Mouse (Mus musculus) hindbrain, embryonic 13.5 days (tissue): ENCODE results near the gene Nrg3. TPM values are rescaled to one million over a fixed set of nuclear protein-coding genes. Genes with fewer than 3 reads are reported as not detected.
A peak's percentile ranks its signal among the peaks of the same experiment; 100 is the strongest.

Source experiments
- ATAC-seq: fragments of 200-750 bp; cut with Nextera tagmentation; 2 replicates; pipeline ENCODE4 v1.8.0; 2017; ENCODE audit warnings: moderate TSS enrichment; ENCODE audit not compliant: low FRiP score
- H3K27ac ChIP-seq: fragments of 300-500 bp; sonication (generic); 2 replicates; pipeline ENCODE4 v1.5.1; 2015; ENCODE audit warnings: inconsistent platforms, mild to moderate bottlenecking, moderate library complexity
- H3K27me3 ChIP-seq: fragments of 300-500 bp; sonication (generic); 2 replicates; pipeline ENCODE4 v1.6.1; 2015; ENCODE audit warnings: mild to moderate bottlenecking, inconsistent platforms
- H3K36me3 ChIP-seq: fragments of 300-500 bp; sonication (generic); 2 replicates; pipeline ENCODE4 v1.6.1; 2015; ENCODE audit warnings: mild to moderate bottlenecking, inconsistent platforms
- H3K4me1 ChIP-seq: fragments of 300-500 bp; sonication (generic); replicated peaks from 2 replicates; pipeline ENCODE4 v1.6.1; 2015; ENCODE audit warnings: inconsistent platforms
- H3K4me2 ChIP-seq: fragments of 300-500 bp; sonication (generic); 2 replicates; pipeline ENCODE4 v1.6.1; 2015; ENCODE audit warnings: inconsistent platforms, mild to moderate bottlenecking, moderate library complexity
- H3K4me3 ChIP-seq: fragments of 300-500 bp; sonication (generic); 2 replicates; pipeline ENCODE4 v1.5.1; 2015; ENCODE audit warnings: mild to moderate bottlenecking, inconsistent platforms
- H3K9ac ChIP-seq: fragments of 300-500 bp; sonication (generic); 2 replicates; pipeline ENCODE4 v1.6.1; 2015; ENCODE audit warnings: mild to moderate bottlenecking, inconsistent platforms
- H3K9me3 ChIP-seq: fragments of 300-500 bp; sonication (generic); 2 replicates; pipeline ENCODE4 v1.6.1; 2016; ENCODE audit warnings: inconsistent platforms
- WGBS: fragments of 180-500 bp; shearing (Covaris S2); methylation state at CpG from one replicate; pipeline ENCODE4 v1.1.7; 2015; 5-methylcytosine and 5-hydroxymethylcytosine counted together
- polyA plus RNA-seq: library from polyadenylated mRNA; unstranded; fragments of >200 nt; fragmentation: Nextera tagmentation; extraction: Ambion mirVana; gene quantifications from 2 replicates; pipeline ENCODE4 v1.2.1, GENCODE M21; 2015

Nrg3 gene
- polyA plus RNA-seq, 1 experiment from 2014 or later: 8.1 TPM

DNA sequence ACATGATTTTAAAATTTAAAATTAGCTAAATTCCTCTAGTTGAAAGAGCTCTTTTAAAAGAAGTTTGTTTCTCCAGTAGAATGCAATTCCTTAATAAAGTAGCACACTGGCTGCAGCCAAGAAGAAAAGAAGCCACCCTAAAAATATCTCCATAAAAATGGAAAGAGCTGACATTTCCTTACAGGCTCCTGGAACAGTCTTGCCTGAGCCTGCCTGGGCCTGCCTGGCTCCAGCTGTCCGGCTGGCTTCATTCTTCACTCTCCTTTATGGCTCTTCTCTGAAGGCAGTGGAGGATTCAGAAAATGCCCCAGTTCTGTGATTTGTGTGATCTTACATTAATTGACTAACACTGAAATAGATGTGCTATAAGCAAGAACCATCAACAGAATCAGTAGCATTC lies 433.8 kb downstream of the Nrg3 start:
- H3K36me3 ChIP-seq: no peaks in the 10 kb centered on the region
- H3K9me3 ChIP-seq: no peaks in the 10 kb centered on the region
- H3K9ac ChIP-seq: no peak overlapping the region
- no peak overlapping the region for H3K27ac ChIP-seq
- no peak overlapping the region for H3K4me2 ChIP-seq
- 81% methylated on average over 1 of the region's 1 CpGs for WGBS
- no peaks in the 10 kb centered on the region for H3K27me3 ChIP-seq
- H3K4me1 ChIP-seq: peaks cover 4% of the 10 kb centered on the region; the same call in 1 of the 2 replicates
- no peak for ATAC-seq
- H3K4me3 ChIP-seq: no peak overlapping the region

DNA sequence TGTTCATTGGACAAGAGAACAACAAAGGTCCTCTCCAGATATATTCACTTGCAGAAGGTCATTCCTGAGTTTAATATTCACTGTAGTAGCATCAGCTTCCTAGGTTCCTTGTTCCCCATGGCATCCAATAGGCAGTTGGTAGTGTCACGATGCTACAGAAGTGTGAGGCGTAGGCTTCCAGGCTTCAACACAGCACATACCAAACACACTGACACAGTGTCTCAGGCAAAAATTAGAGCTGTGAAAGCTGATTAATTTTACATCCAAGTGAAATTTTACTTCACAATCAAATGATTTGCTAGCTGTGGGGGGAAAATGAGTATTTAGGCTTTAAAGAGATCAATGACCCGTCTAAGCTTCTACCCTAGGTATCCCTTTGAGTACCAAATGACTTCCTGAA lies 438.4 kb downstream of the Nrg3 start:
- no peaks in the 10 kb centered on the region for H3K36me3 ChIP-seq
- H3K4me2 ChIP-seq: no peak overlapping the region
- no peaks in the 10 kb centered on the region for H3K27me3 ChIP-seq
- no peaks in the 10 kb centered on the region for H3K4me1 ChIP-seq
- ATAC-seq: no peak
- H3K9ac ChIP-seq: no peak overlapping the region
- H3K9me3 ChIP-seq: no peaks in the 10 kb centered on the region
- no peak overlapping the region for H3K4me3 ChIP-seq
- WGBS: 91% methylated on average over 3 of the region's 3 CpGs
- no peak overlapping the region for H3K27ac ChIP-seq

DNA sequence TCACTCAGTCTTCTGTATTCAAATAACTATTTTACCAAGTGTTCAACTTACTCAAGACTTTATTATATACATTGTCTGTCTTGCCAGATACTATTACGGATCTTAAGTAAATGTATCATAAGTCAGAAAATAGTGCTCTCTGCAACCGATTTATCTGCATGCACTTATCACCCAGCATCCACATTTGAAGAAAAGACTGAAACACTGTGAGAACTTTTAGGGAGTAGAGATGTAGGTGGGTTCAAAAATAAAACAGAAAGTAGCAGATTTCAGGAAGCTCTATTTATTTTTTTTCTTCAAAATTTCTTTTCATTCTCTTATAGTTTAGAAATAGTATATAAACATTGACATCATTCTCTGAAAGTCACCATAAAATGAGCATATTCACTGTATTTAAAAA lies 449.8 kb downstream of the Nrg3 start:
- Histone ChIP-seq H3K4me2 (no peak overlapping the region), H3K36me3 (no peaks in the 10 kb centered on the region), H3K9ac (no peak overlapping the region), H3K27ac (no peak overlapping the region), H3K27me3 (no peaks in the 10 kb centered on the region), H3K4me1 (no peaks in the 10 kb centered on the region), H3K4me3 (no peak overlapping the region), H3K9me3 (no peaks in the 10 kb centered on the region)
- ATAC-seq: no peak
- 92% methylated on average over 2 of the region's 2 CpGs for WGBS

DNA sequence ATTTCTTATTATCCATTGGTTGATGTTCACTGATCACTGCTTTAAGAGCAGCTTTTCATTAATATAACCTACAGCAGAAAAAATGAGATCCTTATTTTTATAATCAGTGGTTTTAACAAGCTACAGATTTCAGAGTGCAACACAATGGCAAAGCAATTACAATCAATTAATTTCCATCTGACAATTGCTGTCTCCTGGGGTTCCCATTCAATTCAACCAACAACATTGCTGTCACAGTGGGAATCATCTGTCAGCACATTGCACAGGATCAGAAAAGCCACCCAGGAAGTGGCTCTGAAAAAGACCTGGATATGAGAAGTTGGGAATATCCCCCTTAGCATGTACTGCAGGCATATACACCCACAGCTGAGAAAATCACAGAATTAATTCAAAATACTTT lies 458.8 kb downstream of the Nrg3 start:
- no peak overlapping the region for H3K4me3 ChIP-seq
- no peaks in the 10 kb centered on the region for H3K36me3 ChIP-seq
- no peak overlapping the region for H3K27ac ChIP-seq
- no peaks in the 10 kb centered on the region for H3K9me3 ChIP-seq
- ATAC-seq: no peak
- no peak overlapping the region for H3K9ac ChIP-seq
- H3K4me2 ChIP-seq: no peak overlapping the region
- no peaks in the 10 kb centered on the region for H3K27me3 ChIP-seq
- 0 out of 2 replicates have a peak, but pooled peaks cover 4% of the 10 kb centered on the region for H3K4me1 ChIP-seq

DNA sequence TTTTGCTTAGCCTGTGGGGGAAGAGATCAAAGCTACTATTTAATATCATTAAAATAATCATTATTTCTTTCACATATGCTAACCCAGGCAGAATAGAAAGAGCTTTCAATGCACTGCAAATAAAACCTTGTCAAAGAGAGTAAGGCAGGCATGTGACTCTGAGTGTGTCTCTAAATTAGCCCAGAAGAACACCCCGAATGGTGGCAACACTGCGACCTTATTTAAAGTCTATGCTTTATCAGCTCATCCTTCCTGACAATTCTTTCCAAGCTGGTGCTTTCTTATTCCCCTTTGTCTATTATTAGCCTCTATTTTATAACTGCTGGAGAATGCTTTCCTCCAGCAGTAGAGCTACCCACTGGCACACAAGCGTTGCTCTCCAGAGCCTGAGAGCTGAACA lies 475.0 kb downstream of the Nrg3 start:
- Histone ChIP-seq H3K4me3 (no peak overlapping the region), H3K9ac (no peak overlapping the region), H3K4me1 (no peaks in the 10 kb centered on the region), H3K27ac (peak overlapping the region; percentile 35; the same call in 1 of the 2 replicates), H3K36me3 (no peaks in the 10 kb centered on the region), H3K9me3 (no peaks in the 10 kb centered on the region), H3K4me2 (no peak overlapping the region), H3K27me3 (no peaks in the 10 kb centered on the region)
- no peak for ATAC-seq
- WGBS: 68% methylated on average over 3 of the region's 3 CpGs

DNA sequence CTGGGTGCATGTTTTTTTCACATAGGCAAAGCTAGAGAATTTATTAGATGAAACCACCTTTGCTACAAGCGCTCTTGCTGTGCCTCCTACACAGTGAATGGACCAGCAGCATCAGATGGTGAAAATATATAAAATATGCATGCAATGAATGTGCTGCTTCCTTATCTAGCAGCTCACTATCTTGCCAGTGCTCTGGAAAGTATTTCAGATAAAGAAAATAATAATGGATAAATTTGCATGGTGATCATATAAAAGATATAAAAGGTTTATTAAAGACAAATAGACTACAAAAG lies 480.4 kb downstream of the Nrg3 start:
- no peaks in the 10 kb centered on the region for H3K4me1 ChIP-seq
- 83% methylated on average over 1 of the region's 1 CpGs for WGBS
- ATAC-seq: no peak
- no peak overlapping the region for H3K4me3 ChIP-seq
- H3K27ac ChIP-seq: no peak overlapping the region
- H3K36me3 ChIP-seq: no peaks in the 10 kb centered on the region
- H3K4me2 ChIP-seq: no peak overlapping the region
- no peak overlapping the region for H3K9ac ChIP-seq
- no peaks in the 10 kb centered on the region for H3K27me3 ChIP-seq
- no peaks in the 10 kb centered on the region for H3K9me3 ChIP-seq

DNA sequence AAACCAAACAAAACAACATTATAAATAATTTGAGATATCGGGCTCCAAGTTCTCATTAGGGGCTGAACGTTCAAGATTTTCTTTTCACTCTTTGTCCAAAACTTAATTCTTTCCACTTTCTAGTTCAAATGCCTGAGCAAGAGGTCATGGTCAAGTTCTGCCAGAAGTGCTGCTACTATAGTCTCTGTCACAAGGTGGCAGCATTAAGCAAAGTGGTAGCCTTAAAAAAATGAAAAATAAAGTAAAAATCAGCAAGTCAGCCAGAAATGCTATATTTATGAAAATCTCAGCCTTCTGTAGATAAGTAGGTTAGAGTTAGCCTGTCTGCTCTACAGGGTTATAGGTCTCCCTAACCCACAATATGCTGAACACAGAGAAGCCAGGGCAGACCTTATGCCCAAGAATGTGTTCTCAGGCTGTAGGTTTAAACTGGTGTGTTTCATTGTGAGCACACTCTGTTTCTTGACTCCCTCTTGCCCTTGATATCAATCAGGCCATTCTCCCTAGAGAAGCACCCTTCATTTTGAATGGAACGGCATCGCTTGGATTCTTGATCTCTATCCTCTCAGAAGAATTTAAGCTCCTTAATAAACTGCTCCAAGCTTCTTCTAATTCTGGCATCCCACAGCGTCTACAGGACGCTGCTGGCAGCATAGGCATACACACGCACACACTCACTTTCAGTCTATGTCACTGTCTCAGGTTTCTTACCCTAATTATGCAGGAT lies 480.9 kb downstream of the Nrg3 start:
- ATAC-seq: no peak; the same call in 1 of the 2 replicates
- H3K27ac ChIP-seq: 0 out of 2 replicates have a peak overlapping the region, but pooled peaks have one; percentile 0

DNA sequence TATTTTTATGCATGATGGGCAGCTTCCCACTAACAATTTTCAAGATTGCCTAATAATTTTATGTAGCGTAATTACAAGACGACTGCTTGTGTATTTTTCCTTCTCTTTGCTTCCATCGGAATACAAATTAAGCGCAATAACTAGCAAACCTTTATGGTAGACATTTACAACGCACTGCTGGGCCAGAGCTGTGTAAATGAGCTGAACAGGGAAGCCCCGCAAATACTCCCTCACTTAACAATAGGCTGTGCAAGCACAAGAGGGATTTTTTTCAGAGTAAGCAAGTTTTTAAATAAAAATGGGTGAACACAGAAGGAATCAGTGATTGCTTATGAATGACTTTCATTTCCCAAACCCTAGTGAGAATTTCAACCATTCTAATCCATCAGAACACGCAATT lies 513.5 kb downstream of the Nrg3 start:
- Histone ChIP-seq H3K9me3 (no peaks in the 10 kb centered on the region), H3K36me3 (no peaks in the 10 kb centered on the region), H3K4me3 (no peak overlapping the region), H3K27ac (no peak overlapping the region), H3K4me1 (no peaks in the 10 kb centered on the region), H3K4me2 (no peak overlapping the region), H3K9ac (no peak overlapping the region), H3K27me3 (no peaks in the 10 kb centered on the region)
- WGBS: 76% methylated on average over 7 of the region's 7 CpGs
- no peak for ATAC-seq

More for the DNA sequence above, 480.9 kb downstream of the Nrg3 start:
- Histone ChIP-seq H3K9me3 (no peaks in the 10 kb centered on the region), H3K9ac (no peak overlapping the region), H3K4me2 (no peak overlapping the region), H3K27me3 (no peaks in the 10 kb centered on the region), H3K4me3 (no peak overlapping the region), H3K4me1 (no peaks in the 10 kb centered on the region), H3K36me3 (no peaks in the 10 kb centered on the region)
- 68% methylated on average over 7 of the region's 7 CpGs for WGBS

DNA sequence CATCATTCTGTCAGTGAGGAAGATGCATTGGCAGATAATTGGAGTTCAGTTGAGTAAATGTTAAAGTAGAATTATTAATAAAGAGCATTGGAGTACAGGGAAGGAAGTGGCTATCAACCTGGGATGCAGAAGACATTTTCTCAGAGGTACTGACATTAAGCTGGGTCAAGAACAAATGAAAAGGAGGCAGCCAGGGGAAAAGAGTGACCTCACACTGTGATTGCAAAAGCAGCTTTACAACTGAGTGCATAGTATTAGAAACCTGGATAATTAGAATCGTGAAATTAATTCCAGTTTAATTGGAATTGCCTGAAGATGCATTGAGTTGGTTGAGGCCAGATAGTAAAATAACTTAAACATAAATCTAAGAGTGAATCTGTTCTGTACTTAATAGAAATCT lies 535.4 kb downstream of the Nrg3 start:
- Histone ChIP-seq H3K27ac (no peak overlapping the region), H3K4me1 (no peaks in the 10 kb centered on the region; the same call in 1 of the 2 replicates), H3K9me3 (no peaks in the 10 kb centered on the region), H3K36me3 (no peaks in the 10 kb centered on the region), H3K4me2 (no peak overlapping the region), H3K4me3 (no peak overlapping the region), H3K9ac (no peak overlapping the region), H3K27me3 (no peaks in the 10 kb centered on the region)
- no peak for ATAC-seq
- WGBS: 72% methylated on average over 1 of the region's 1 CpGs

DNA sequence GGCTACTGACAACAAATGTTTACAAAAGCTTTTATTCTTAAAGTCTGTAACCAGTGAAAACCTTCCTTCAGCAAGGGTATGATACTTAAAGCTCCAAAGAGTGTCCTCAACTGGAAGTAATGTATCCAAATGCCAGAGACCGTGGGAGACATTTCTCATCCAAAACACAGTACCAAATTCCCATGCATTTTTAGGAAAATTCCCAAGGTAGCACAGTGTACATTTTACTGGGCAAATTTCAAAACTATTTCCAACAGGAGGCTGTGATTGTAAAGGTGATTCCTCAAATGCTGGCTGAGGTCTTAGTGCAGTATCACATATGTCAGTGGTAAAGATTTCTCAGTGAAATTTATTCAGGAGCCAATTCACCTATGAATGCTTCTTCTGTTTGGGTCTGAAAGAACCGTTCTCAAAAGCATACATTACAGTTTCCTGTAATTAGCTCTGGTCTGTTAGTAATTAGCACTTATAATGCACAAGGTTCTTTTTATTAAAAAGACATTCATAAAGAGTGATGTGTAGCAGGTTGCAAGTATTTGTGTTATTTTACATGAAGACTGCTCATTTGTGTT lies 536.3 kb downstream of the Nrg3 start:
- H3K9ac ChIP-seq: no peak overlapping the region
- ATAC-seq: no peak
- 28% methylated on average over 2 of the region's 2 CpGs for WGBS
- H3K27me3 ChIP-seq: no peaks in the 10 kb centered on the region
- H3K4me3 ChIP-seq: no peak overlapping the region
- H3K27ac ChIP-seq: no peak overlapping the region
- H3K4me2 ChIP-seq: no peak overlapping the region
- no peaks in the 10 kb centered on the region for H3K9me3 ChIP-seq
- no peaks in the 10 kb centered on the region; the same call in 1 of the 2 replicates for H3K4me1 ChIP-seq
- H3K36me3 ChIP-seq: no peaks in the 10 kb centered on the region

DNA sequence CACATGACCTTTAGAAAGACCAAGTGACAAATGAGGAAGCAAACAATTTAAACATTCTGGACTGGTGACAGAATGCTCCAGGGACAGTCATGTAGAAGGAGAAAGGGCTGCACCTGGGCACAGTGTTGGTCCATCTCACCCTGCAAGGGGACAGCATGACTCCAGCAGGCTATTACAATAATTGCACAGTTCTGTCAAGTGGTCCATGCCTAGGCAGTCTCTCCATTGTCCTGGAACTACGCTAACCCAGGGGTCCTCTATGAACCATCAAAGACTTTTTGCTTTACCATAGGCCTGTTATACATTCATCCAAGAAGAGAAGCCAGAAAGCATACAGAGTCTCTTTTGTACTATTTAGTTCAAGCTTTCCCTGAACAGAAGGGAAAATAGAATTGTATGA lies 549.2 kb downstream of the Nrg3 start:
- H3K4me2 ChIP-seq: no peak overlapping the region
- no peaks in the 10 kb centered on the region for H3K27me3 ChIP-seq
- H3K9ac ChIP-seq: no peak overlapping the region
- ATAC-seq: no peak
- no peaks in the 10 kb centered on the region for H3K36me3 ChIP-seq
- H3K4me3 ChIP-seq: no peak overlapping the region
- H3K27ac ChIP-seq: no peak overlapping the region
- 66% methylated on average over 1 of the region's 1 CpGs for WGBS
- no peaks in the 10 kb centered on the region for H3K4me1 ChIP-seq
- no peaks in the 10 kb centered on the region for H3K9me3 ChIP-seq

DNA sequence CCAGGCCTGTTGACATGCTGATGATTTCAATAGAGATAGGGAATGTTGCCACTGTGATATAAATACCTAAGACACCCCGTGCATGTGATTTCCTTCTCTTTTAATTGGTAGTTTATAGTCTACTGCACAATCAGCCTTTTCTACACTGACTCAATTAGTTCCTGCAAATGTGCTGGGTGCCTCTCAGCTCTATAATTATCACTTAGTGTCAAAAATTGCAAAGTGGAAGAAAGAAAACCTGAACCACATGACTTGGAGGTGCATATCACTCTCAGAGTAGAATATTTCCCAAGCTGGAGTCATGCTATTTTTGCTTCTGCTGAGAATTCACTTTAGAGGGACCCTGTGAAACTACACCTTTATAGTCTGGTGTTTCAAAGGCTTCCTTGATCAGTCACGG lies 552.1 kb downstream of the Nrg3 start:
- no peaks in the 10 kb centered on the region for H3K36me3 ChIP-seq
- no peaks in the 10 kb centered on the region for H3K4me1 ChIP-seq
- H3K4me3 ChIP-seq: no peak overlapping the region
- H3K27ac ChIP-seq: no peak overlapping the region
- H3K27me3 ChIP-seq: no peaks in the 10 kb centered on the region
- WGBS: 88% methylated on average over 2 of the region's 2 CpGs
- no peak for ATAC-seq
- no peaks in the 10 kb centered on the region for H3K9me3 ChIP-seq
- no peak overlapping the region for H3K9ac ChIP-seq
- no peak overlapping the region for H3K4me2 ChIP-seq

DNA sequence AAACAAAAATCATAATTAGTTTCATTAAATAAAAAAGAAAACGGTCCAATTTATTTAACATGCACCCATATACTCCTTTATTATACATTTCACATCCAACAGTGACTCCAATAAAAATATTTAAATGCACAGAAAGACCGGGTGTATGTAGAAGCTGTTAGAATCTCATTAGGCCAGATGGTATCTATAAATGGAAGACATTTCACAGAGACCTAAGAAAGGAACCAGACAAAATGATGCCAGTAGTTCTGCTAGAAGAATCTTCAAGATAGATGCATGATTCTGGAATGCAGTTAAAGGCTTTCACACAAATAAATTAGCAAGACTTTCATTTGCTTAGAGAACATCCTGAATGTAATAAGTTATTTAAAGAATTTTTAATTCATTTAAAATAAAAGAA lies 602.3 kb downstream of the Nrg3 start:
- no peak overlapping the region for H3K4me3 ChIP-seq
- ATAC-seq: no peak
- no peaks in the 10 kb centered on the region for H3K27me3 ChIP-seq
- no peaks in the 10 kb centered on the region for H3K9me3 ChIP-seq
- H3K36me3 ChIP-seq: no peaks in the 10 kb centered on the region
- WGBS: 63% methylated on average over 2 of the region's 2 CpGs
- no peaks in the 10 kb centered on the region for H3K4me1 ChIP-seq
- H3K27ac ChIP-seq: no peak overlapping the region
- no peak overlapping the region for H3K4me2 ChIP-seq
- H3K9ac ChIP-seq: no peak overlapping the region
